Mouse (Mus musculus) cerebellum, adult 11-12 months (tissue): Measurements from ENCODE around the gene Mvb12b.

Experiments used
- DNase-seq: peaks from one replicate; pipeline ENCODE4 v3.0.0; 2022

The Mvb12b gene

GRCm38 (mm10) chr2:33683095-33683494 lies 204.7 kb downstream of the Mvb12b start:
- DNase-seq: no peak

GRCm38 (mm10) chr2:33682219-33682618 lies 205.5 kb downstream of the Mvb12b start:
- DNase-seq: peak; percentile 43
